Mouse (Mus musculus) kidney, adult 9 months (tissue): ENCODE measurements around the gene Pip4k2a.

Source experiments
- DNase-seq: peaks from one replicate; pipeline ENCODE4 v3.0.0; 2022

Pip4k2a gene

DNA sequence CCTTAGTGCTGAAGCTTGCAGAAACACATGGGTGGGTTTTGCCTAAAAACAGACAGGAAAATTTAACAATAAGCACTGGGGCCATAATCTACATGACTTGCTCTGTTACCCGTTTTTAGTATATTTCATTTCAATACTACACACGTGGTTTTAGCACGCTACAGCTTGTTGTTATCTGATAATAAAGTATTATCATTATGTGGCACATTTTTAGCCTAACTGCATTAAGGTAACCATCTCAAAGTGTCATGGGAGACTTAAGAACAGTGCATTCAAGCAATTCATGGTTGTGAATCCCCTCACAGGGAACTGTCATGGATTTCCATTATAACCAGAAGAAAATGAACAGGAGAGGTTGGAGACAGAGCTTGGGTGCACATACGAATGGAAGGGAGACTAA is 43.5 kb downstream of the Pip4k2a start:
- DNase-seq: no peak

DNA sequence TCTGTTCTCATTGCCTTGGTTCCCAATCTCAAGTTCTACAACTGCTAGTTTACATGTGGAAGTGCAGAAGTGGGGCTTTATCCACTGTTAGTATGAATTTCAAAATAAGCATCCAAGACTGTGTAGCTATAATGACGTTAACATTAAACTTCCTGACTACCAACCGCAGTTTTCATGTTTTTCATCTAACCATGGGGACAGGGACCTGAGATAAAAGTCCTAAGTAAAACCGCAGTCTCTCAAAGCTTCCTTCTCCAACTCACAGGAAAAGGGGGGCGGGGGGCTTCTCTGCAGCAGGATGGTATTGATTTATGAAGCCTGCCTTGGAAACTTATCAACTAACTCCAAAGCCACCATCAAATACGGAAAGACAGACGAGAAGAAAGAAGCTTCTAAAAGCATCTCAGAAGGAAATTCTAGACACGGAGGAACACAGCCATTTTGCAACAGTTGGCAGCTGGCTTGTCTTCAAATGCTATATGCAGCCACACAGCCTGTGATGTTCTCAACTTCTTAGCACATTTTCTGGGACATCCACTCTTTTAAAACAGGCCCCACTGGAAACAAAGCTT is 45.7 kb downstream of the Pip4k2a start:
- DNase-seq: no peak

- no peak for DNase-seq
These were observed 47.2 kb downstream of the Pip4k2a start for GRCm38 (mm10) chr2:18950758-18951157.

DNA sequence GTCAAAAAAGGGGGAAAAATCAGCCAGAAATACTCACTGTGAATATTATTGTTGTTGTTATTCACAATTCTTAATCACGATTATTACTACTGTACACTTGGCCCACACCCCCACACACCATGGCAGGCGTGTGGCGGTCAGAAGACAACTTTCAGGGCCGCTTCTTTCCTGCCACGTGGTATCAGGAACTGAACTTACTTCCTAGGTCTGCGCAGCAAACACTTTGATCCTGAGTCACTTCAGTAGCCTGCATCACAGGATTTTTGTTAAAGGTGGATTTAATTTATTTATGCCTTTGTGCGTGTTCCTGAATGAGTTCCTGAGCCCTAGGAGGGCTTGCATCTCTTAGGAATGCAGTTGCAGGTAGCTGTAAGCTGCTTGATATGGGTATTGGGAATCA is 49.2 kb downstream of the Pip4k2a start:
- DNase-seq: no peak

DNA sequence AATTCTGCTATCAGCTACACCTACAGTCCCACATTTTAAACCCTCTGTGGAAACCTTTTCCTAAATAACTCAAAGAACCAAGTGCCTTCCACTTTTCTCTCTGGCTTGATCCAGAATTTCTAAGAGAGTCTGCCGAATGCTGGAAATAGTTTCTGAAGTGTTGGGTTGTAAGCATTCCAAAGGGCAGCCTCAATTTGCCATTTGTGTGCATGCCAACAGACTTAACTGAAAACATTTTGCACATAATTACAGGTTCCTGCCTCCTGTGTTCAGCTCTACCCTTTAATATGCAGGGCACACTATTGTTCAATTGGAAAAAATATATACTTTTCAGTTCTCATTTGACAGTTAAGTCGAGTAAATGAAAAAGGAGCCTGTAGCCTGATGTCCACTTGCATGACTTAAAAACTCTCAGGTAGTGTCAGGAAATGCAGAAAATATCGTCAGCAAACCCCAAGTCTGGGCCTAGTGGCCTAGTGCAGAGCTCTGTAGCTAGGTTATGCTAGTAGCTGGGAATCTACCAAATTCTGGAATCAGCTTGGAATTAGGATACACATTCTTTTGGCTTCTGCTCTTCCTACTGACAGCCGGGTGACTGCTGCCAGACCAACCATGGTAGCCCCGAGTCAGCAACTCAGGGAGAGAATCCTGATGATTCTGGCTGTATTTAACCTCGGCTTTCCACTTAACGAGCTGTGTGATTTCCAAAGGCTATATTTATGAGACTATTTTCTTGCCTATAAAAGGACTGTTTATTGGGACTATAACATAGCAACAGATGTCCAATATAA is 50.1 kb downstream of the Pip4k2a start:
- no peak for DNase-seq

DNA sequence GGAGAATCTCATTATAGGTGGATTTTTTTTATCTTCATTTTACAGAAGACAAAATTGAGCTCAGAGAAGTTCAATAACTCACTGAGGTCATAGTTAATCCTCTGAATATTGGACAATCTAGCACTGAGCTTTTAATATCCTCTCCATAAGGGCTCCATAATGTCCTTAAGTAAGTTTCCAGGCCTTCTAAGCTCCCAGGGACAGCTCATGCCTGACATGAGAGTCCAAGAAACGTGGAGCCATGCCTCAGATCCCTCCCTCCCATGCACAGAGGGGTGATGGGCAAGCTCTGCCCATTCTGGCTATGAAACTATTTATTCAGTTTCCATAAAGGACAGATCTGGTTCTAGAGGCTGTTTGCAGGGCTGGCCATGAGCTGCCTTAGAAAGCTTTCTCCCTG is 52.5 kb downstream of the Pip4k2a start:
- no peak for DNase-seq

DNA sequence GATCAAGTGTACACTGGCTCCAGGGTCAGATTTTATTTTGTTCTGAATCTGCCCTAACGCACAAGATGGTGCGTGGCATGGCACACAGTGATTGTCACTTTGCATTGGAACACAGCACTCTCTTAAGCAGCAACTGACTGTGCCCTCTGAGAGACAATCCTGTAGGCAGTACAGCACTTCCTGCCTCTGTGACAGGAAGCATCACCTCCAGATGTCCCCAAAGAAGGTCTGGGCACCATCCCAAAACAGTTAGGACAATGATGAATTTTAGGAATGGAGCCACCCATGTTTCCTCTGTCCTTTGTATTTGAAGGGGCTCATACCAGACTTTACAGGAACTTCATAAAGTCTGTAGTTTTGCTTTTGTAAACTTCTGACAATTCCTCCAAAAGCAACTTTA is 54.0 kb downstream of the Pip4k2a start:
- peak; percentile 79 for DNase-seq

GRCm38 (mm10) chr2:18943366-18943765 is 54.6 kb downstream of the Pip4k2a start:
- no peak for DNase-seq

GRCm38 (mm10) chr2:18940693-18941270 is 57.1 kb downstream of the Pip4k2a start:
- no peak for DNase-seq

GRCm38 (mm10) chr2:18938923-18939329 is 59.0 kb downstream of the Pip4k2a start:
- no peak for DNase-seq

- peak; percentile 55 for DNase-seq
These were observed 59.7 kb downstream of the Pip4k2a start for GRCm38 (mm10) chr2:18938232-18938631.

DNA sequence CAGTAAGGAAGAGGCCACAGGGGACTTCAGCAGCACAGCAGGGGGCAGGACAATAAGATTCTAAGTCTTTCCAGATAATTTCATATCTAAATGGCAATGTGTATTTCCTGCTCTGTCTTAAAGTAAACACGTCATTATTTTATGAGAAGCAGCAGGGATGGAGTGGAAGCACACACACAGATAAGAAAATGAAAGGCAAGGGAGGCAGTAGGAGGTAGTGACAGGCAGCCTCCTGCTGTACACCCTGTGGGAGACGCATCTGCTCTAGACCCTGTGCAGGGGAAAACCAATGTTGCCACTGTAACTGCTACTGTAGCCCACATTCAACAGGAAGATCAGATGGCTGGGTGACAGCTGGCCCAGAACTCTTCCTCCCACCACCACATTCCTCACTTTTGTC is 60.3 kb downstream of the Pip4k2a start:
- no peak for DNase-seq

- no peak for DNase-seq
These were observed 61.5 kb downstream of the Pip4k2a start for GRCm38 (mm10) chr2:18936446-18936845.

DNA sequence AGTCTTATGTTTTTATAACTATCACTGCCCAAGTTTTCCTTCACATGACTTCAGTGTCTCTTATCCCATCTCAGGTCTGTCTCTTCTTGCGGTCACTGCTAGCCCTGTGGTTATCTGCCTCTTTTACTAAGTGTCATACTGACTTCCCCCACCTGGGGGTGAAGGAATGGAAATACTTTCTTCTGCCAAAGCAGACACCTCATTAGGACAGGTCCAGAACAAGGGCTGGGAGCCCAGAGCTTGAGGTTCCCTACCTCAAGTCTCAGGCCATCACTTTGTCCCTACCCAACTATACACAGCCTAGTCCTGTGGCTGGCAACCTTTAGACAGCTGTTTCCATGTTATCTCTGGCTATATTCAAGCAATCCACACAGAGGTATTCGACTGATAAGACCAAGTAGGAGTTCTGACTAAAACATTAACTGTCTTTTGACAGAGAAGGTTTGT is 62.3 kb downstream of the Pip4k2a start:
- DNase-seq: no peak

- DNase-seq: no peak
These were observed 63.8 kb downstream of the Pip4k2a start for GRCm38 (mm10) chr2:18934131-18934530.

DNA sequence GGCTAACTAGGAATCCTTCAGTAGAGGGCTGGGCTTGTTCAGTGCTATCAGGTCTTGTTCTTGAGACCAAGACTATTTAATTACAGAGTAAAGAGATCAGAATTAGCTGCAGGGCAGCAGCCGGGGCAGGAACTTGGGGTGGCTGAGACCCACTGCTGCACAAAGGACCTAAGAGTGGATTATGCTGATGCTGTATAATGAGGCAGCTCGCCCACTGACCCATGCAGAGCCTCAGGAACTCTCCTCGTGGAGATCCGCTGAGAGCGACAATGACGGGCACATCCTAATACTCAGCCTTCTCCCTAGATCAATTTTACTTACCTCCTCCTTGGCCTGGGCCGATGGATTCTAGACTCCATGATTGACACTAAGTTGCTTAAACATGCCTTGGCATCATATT is 64.5 kb downstream of the Pip4k2a start:
- DNase-seq: no peak

DNA sequence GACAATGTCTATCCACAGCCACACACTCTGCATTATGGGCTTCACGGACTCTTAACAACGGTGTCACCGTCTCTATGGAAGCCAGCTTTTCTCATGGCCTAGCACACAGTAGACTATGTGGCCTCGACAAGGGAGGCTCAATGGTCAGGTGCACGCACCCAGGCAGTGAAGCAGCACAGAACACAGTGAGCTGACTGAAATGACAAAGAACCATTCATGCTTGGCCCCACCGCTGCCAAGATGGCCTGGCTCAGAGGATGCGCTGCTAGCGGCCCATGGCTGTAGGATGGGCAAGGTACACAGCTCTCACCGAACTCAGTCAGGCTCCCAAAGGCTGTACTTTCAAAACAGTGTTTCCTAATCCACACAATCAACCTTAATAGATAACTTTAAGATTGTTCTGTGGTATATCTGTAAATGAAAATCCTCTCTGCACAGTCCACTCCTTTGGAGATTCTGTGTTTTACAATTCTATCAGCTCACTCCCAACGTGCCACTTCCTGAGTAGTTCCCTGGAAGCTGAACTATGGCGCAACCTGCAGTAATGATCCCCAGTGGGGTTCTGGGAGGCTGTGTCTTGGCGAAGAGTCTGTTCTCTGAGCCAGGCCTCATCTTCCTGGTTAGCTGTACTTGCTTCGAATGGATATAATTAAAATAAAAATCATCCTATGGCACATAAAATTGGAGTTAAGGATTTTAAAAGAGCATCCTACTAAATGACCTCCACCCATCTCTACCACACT is 67.4 kb downstream of the Pip4k2a start:
- no peak for DNase-seq

GRCm38 (mm10) chr2:18928597-18929257 is 69.2 kb downstream of the Pip4k2a start:
- no peak for DNase-seq

DNA sequence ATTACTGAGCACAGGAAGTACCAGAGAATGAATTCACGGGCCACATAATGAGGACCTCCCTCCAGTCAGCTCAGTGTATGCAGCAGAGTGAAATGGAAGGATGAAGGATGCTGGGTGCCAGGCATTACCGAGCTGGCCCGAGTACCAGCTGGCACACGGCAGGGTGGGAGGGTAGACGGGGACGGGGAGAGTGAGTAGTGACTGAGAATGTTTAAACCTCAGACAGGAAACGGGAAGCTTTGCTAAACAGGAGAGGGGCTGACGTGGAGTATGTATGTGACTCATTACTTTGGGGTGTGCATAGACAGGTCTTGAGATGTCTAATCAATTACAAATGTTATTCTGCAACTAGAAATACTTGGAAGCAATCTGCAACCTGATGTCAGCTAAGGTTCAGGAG is 69.7 kb downstream of the Pip4k2a start:
- DNase-seq: no peak

GRCm38 (mm10) chr2:18923806-18924595 is 73.9 kb downstream of the Pip4k2a start:
- DNase-seq: no peak

DNA sequence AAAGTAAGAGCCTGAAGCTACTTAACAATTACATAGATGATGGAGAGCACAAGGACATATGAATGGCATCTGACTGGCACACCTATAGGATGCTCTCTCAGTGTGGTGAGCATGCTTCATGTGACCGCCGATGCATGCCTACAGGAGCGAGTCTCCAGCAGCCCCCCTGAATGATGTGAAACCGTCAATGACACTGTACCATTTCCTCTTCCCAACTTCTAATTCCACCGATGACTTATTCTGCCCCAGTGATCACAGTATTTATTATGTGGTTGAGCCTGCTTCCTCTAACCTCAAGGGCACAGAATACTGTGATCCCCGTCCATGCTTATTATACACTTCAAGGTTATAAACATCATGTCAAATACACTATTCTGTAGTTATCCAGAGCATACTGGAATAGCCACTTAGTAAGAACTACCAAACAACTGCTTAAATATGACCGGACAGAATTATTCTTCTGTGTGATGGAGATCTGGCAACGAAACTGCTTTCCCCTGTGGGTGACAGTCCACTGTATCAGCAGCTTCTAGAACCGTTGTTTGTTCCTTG is 74.8 kb downstream of the Pip4k2a start:
- no peak for DNase-seq
